Mouse (Mus musculus) lung, postnatal 25 days (tissue): ENCODE data around the gene Ddx42.
"Not testable (repeated sequence)": the region's sequence is repeated elsewhere in the genome, so short reads cannot be mapped to it uniquely, and the experiment has no call there.

ENCODE experiments used
- DNase-seq: peaks from one replicate; pipeline ENCODE4 v3.0.0; 2022; ENCODE audit warnings: low spot score

Gene Ddx42

DNA sequence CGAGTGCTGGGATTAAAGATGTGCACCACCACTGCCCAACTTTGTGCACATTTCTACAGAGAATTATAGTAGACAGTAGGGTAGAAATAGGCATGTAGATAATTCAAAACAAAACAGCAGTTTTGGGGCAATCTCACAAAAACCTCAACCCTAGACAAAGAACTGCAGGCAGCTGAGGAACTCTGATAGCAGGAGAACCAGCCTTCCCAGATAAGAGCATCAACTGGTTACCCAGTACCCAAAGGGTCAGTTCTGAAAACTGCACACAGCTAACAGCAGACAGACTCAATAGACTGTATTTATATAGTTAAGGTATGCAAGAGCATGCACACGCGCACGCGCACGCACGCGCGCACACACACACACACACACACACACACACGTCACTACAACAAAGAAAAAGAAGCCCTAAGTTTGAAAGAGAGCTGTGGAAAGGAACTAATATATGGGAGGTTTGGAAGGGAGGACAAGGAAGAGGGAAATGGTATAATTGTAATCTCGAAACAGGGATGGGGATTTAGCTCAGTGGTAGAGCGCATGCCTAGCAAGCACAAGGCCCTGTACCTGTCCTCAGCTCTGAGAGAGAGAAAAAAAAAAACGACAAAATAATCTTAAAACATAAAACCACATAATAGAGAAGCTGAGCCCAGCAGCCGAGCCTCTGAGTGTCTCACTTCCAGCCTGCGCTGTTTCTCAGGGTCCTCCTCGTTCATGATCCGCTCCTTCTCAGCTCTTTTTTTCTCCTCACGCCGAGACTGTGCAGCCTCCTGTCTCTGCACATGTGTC is 15.2 kb upstream of the Ddx42 start:
- DNase-seq = no peak

DNA sequence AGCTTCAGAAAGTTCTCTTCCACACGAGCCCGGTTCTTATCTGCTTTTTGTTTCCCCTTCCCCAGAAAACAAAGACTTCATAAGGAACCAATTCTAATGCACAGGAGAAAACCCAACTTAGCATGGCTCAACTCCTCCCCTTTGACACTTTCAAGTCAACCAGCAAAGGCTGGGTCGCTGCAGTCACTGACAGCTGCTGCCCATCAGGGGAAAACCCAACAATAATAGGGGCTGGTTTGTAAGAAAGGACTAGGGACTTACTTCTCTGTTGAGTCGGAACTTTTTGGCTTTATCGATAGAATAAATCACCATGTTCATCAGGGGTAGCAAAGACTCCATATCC is 14.6 kb upstream of the Ddx42 start, which contains the start of gene Strada:
Gene Strada (minus strand): TSS at position 46 of the 343 bp plus-strand sequence.
- no peak for DNase-seq

DNA sequence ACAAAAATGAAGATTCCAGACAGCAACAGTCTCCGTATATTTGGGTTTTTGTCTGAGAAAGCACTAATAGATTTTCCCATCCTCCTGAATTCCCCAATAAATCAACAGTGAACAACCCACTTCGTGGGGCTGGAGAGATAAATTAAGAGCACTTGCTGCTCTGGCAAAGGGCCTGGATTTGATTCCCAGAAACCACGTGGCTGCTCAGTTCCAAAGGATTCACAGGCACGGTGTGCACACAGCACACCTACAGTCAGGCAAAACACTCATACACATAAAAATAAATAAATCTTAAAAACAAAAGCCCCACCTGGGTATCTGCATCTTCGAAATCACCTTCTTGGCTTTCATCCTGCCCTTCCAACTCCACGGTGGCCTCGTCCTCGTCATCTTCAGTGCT is 4.0 kb upstream of the Ddx42 start:
- DNase-seq = no peak

DNA sequence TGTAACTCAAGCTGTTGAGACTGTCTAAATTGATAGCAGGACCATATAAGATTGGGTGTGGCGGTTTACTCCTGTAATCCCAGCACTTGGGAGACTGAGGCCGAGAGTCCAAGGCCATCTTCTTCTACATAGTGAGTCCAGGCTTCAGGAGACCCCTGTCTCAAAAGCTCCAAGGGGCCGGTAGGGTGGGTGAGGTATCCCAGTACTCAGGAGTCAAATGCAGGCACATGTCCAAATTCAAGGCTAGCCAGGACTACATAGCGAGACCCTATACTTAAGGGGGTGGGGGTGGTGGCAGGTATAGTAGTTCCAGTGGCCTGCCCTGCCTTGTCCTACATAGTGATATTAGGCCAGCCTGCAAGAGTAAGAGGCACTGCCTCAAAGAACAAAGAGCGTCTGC is 1.9 kb upstream of the Ddx42 start:
- DNase-seq = no peak

DNA sequence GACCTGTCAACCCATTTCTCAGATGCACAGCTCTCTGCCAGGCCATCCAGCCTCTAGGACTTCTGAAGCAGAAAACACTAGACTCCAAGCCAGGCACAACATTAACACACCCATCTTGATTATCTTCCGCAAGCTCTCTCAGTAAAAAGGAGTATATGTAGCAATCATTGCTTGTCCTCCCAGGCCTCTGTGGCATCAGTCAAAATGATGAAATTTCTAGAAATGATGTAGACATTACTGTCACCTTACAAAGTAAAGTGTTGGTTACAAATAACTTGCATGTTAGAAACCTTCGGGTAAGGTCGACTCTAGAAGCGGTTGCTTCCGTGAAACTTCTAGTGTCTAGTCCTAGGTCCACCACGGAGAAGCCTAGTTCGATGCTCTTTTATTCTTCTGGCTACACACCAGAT is 1.3 kb upstream of the Ddx42 start:
- no peak for DNase-seq

DNA sequence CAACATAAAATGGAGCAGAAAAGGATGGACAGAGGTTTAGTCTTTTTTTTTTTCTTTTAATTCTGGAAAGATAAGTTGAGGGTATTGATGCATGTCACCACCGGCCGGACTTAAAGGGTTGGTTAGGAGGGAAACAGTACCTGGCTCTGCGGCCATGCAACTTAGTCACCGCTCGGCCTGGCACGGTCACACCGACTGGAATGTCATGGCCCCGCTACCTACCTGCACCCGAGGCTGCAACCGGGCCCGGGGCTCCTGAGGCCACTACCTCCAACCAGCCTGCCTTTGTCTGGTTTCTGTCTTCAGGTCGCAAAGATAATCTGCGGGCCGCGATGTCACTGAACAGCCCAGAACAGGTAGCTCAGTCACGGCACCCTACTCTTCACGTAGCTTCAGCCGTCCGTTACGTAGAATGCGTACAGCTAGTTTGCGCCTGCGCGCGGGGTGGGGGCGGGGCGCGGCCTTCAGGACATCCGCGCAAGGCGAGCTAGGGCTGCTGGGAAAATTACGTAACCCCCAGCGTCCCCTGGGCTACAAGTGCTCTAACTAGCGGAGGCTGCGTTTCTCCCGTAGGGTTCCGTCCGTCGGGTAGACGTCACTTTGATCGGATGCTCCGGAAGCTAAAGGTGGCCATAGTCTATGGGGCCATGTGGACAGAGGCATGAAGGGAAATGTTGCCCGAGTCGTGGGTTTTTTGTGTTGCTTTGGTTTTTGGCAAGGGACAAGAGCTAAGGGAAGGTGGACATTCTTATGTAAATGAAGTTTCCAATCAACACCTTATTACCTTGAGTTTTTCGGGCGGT is 598 bp upstream of the Ddx42 start, which contains the start of gene Ccdc47:
Gene Ccdc47 (minus strand): TSS at position 418 of the 803 bp plus-strand sequence.
- DNase-seq = peak; percentile 99

DNA sequence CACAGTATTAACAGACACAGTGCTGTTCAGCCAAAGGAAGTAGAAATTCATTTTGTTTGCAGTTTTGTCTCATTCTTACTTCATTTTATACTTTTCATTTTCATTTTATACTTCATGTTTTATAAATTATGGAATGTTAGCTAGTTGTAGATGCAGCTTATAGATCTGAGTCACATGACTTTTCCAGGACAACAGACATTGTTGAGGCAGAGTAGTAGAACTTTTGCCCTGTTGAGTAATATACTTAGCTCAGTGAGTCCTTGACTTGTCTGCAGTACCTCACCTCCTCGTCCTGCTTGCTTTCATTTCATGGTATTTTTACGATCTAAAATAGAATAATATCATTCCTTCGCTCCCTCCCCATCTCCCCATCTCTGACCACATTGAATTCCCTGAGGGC is 3.9 kb downstream of the Ddx42 start:
- DNase-seq = no peak

DNA sequence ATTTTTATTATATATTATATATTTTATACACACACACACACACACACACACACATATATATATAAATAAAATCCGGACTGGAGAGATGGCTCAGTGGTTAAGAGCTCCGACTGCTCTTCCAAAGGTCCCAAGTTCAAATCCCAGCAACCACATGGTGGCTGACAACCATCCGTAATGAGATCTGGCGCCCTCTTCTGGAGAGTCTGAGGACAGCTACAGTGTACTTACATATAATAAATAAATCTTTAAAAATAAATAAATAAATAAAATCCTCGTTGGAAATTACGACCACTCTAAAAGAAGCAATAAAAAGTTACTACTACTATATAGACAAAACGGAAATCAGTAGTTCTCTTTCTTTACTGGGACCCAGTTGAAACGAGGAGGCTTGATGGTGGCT is 17.3 kb downstream of the Ddx42 start:
- not testable (repeated sequence) for DNase-seq

DNA sequence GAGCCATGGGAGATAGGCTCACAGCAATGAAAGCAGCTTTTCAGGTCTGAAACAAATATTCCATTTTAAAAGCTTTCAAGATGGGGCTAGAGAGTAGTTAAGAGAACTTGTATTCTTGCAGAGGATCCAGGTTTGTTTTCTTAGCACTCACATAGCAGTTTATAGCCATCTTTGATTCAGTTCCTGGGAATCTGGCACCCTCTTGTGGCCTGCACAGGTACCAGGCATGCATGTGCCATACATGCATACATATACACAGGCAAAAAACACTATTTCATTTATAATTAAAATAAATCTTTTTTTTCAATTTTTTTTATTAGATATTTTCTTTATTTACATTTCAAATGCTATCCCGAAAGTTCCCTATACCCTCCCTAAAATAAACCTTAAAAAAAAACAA is 30.1 kb downstream of the Ddx42 start:
- no peak for DNase-seq

DNA sequence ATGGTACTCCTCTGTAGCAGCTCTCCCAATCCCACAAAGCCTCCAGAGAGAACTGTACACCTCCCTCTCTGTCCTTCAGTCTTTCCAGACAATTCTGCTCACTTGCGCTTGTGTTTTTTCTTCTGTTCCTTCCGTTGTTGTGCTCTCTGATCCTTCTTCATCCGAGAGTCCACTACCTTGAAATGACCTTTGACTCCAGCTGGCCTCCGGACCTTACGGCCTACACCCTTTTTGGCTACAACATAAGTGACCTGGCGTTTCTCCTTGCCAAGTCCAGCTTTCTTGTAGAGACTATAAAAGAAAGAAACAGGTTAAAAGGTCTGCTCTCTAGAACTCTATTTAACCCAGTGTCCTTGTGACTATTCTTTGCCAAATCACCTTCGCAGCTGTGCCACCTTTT is 32.6 kb downstream of the Ddx42 start:
- DNase-seq = no peak

DNA sequence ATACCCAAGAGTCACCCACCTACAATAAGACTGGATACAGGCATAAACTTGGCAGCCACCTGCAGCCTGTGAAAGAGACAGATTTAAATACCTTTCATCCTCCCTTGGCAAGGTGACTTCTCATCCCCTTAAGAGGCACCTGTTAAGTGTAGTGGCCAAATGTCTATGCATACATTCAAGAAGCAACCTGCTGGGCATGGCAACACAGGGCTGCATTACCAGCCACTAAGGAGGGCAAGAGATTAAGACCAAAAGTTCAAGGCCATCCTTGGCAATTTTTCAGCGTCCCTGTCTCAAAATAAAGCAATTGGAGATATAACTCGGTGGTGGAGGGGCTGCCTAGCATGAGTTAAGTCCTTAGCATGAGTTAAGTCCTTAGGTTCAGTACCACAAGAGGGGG is 38.0 kb downstream of the Ddx42 start:
- DNase-seq = no peak

DNA sequence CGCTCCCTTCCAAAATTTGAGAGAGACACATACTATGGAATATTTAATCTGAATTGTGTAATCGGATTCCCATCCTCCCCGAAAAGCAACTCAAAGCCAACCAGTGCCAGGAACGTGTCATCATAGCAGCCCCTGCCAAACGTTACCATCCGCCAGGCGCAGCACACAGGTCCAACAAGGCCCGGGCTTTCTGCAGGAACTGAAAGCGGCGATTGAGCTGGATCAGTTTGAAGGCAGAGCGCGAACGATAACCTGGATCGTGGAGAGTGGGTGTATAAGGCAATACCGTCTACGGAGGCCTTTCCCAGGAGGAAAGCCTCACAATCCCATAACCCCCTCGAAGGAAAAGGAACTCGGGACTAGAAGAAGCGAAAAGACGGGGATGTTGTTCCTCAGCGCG is 38.4 kb downstream of the Ddx42 start:
- DNase-seq = no peak

DNA sequence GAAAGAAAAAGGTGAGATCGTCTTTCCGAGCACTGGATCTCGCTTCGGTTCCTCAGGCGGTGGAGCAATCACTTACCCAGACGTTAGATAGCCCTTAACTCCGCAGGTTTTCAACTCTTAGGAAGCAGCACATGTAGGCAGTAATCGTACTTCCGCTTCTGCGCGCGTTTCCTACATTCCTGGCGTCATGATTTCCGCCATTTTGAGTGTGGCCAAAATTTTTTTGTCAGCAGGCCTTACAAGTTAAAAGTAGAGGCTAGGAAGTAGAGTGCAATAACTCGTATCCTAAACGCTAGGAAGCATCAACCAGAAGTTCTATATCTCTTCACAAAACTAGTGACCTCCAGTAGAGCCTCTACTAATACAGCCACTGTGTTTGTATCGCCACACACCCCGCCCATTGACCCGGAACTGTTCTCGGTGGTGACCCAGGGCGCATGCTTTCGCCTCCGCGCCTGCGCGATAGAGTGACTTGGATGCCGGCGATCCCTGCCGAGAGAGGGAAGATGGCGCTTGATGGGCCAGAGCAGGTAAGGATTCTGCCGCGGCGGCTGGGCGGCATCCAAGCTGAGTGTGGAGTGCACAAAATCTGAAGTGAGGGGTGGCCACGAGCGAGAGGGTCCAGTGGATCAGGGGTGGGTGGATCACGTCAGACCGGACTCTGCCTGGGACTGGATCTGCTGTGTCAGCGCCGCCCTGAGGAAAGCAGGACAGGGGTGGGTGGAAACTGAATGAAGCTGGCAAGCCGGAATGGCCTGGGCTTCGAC is 39.1 kb downstream of the Ddx42 start, which contains the start of the genes Ftsj3 and Psmc5:
Gene Ftsj3 (minus strand): TSS at position 395 of the 767 bp plus-strand sequence.
Gene Psmc5 (plus strand): TSS at position 470 of the 767 bp plus-strand sequence.
- DNase-seq = peak; percentile 98

DNA sequence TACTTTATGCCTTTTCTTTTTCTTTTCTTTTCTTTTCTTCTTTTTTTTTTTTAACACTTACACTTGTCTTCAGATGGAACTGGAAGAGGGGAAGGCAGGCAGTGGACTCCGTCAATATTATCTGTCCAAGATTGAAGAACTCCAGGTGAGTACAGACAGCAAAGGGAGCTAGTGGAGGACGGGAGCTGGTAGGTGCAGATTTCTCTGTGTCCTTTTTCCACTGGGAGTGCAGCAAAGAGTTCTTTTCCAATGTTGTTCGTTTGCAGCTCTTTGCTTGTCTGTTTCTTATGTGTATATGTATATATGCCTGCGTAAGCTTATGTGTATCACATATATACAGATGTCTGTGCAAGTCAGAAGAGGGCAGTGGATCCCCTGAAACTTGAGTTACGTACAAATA is 40.0 kb downstream of the Ddx42 start:
- peak; percentile 57 for DNase-seq

DNA sequence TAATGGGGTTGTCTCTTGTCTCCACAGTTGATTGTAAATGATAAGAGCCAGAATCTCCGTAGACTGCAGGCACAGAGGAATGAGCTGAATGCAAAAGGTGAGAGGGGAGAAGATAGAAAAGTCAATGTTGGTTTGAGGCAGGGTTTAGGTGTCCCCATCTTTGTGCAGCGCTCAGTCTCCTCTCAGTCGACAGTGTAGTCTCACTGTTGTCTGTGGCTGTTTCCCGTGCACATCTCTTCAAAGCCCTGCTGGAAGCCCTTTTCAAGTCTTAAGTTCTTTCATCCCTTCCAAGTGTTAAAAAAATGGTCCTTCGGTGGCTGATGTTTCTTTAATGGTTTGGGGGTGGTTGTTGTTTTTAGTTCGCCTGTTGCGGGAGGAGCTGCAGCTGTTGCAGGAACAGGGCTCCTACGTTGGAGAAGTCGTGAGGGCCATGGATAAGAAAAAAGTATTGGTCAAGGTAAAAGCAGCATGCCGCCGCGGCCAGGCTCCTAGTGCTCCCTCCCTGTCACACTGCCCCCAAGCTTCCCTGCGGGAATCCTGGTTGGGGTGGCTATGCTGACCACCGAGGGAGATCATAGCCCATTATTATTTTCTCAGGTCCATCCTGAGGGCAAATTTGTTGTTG is 44.2 kb downstream of the Ddx42 start:
- no peak for DNase-seq

DNA sequence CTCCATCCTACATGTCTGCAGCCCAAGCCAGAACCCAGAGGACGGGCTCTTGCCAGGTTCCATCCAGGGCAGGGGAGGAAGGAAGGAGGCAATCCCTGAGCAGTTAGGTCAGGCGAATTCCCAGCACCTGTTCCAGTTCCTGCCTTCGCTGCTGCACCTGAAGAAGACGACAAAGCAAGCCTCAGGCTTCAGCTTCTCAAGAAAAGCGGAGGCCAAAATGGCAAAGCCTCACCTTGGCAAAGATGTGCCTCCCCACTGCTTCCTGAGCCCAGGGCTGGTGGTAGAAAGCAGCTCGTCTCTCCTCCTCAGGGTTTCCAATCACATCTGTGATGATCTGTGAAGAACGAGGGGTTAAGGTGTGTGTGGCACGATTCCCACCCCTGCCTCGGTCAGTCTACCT is 47.2 kb downstream of the Ddx42 start:
- no peak for DNase-seq

DNA sequence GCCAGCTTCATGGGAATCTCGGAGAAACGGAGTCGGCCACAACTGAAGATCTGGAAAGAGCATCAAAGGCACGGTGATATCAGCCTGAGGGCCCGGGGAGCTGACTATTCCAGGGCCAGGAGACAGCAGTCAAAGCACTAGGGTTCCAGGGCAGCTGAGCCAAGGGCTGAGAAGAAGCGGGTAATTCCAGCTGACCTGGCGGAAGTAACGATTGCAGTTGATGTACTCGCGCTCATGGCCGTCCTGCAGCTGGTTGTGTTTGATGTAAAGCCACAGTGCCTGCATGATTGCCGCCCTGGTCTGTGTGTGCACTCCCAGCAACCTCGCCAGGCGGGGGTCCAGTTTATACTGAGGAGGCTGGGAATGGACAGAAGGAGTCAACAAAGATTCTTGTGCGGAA is 48.3 kb downstream of the Ddx42 start:
- DNase-seq = no peak

DNA sequence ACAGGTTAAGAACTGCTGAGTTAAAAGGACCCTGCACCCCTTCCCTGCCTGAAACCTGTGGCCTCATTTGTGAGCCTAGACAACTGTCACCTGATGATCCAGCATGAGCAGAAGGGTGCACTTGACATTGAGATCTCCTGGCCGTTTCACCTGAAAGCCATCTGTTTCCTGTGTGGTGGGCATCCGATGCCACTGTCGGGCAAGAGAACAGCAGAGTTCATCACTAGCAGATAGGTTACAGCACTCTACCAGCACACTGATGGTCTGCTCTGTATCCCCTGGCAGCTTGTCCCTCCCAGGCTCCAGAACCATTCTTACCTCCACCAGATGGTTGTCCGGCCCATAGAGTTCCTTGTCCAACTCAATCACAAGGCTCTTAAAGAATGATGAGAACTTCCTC is 48.8 kb downstream of the Ddx42 start:
- DNase-seq = no peak

DNA sequence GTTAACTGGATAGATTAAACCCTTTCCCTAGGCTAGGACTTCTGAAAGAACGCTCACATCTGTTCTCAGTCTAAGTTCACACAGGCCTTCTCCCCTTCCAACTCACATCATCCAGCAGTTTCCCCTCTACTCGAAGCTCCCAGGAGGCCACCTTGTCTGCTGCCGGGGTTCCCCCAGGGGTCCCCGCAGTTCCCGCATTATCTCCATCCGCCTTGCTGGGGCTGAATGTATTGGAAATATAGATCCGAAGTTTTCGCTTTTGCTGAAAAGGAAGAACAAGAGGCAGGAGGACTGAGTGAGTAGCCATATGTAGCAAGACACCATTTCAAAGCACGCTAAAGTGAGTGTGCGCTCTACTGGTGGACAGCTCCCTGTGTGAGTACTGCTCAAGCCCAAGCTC is 49.7 kb downstream of the Ddx42 start:
- DNase-seq = no peak

DNA sequence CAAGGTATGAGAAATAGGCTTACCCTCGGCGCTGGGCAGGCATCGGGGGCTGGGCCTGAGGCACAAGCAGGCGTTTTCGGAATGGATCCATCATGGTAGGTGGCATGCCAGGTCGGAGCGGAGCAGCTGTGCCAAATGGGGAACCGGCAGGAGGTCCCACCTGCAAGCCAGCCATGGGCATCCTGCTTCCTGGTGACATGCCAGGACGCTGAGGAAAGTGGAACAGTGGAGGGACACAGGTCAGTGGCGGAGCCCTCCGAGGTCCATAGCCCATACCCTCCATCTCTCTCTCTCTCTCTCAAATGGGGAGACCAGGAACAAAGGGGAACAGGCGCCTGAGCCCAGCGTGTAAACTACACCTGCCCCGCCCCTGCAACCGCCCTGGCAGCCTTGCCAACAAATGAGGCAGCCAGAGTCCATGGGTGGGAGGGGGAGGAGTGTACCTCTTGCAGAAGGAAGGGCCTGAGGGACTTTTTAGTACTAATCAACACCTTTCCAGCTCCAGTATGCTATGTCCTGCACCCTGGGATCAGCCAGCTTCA is 50.7 kb downstream of the Ddx42 start:
- DNase-seq = peak; percentile 77

DNA sequence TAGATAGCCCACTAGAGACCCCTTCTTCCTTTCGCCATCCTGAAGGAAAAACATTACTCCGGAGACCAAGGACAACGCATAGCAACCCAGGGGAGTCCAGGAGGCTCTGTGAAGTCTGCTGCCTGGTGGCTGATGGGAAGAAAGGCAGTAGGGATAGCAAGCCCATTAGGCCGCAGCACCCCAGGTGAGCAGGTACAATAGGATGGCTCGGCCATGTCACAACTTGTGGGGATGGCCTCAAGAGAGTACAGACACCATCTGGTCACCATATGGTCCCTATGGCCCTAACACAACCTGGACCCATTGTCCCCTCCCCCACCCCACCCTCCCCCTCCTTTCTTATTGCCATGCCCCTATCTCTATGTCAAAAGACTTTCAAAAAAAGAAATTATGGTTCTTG is 51.1 kb downstream of the Ddx42 start:
- no peak for DNase-seq
